Mouse (Mus musculus) small intestine, adult 2 months (tissue): ENCODE measurements around the gene Tifa. TPM values are rescaled to one million over a fixed set of nuclear protein-coding genes. Genes with fewer than 3 reads are reported as not detected.

Source experiments
- H3K27ac ChIP-seq: fragments of 200-500 bp; 2 replicates; pipeline ENCODE4 v1.5.1; 2012; ENCODE audit warnings: low read depth, low read length, control low read depth, inconsistent platforms; ENCODE audit not compliant: insufficient read depth
- H3K27me3 ChIP-seq: fragments of 200-500 bp; 2 replicates; pipeline ENCODE4 v1.6.1; 2012; ENCODE audit warnings: mild to moderate bottlenecking, moderate library complexity, low read length, inconsistent platforms; ENCODE audit not compliant: control insufficient read depth, insufficient read depth
- H3K36me3 ChIP-seq: fragments of 200-500 bp; 2 replicates; pipeline ENCODE4 v1.6.1; 2012; ENCODE audit warnings: mild to moderate bottlenecking, low read length, control low read depth, inconsistent platforms; ENCODE audit not compliant: control insufficient read depth, insufficient read depth
- H3K4me1 ChIP-seq: fragments of 200-500 bp; 2 replicates; pipeline ENCODE4 v1.6.1; 2012; ENCODE audit warnings: low read length, inconsistent platforms, mixed read lengths; ENCODE audit not compliant: control insufficient read depth, insufficient read depth, insufficient read length
- H3K4me3 ChIP-seq: fragments of 200-500 bp; 2 replicates; pipeline ENCODE4 v1.5.1; 2012; ENCODE audit warnings: low read depth, mild to moderate bottlenecking, control low read depth, inconsistent platforms, low read length, moderate library complexity
- CTCF ChIP-seq: fragments of 200-500 bp; IDR thresholded peaks from 2 replicates; pipeline ENCODE4 v1.5.1; 2012; ENCODE audit warnings: low read depth, mild to moderate bottlenecking, control low read depth, inconsistent platforms, low read length, moderate library complexity, mixed read lengths; ENCODE audit not compliant: insufficient replicate concordance, insufficient read length; ENCODE audit errors: extremely low read depth
- POLR2A ChIP-seq: fragments of 200-500 bp; IDR thresholded peaks from 2 replicates; pipeline ENCODE4 v1.6.1; 2012; ENCODE audit warnings: low read depth, mild to moderate bottlenecking, control low read depth, inconsistent platforms, low read length, moderate library complexity
- WGBS: fragments of 180-500 bp; shearing (Covaris S2); methylation state at CpG from one replicate; pipeline ENCODE4 v1.1.7; 2018; 5-methylcytosine and 5-hydroxymethylcytosine counted together
- polyA plus RNA-seq: library from polyadenylated mRNA; depleted of rRNA; stranded (reverse); fragments of >200 nt; gene quantifications from 2 replicates; pipeline ENCODE4 v1.2.3, GENCODE M21; 2012

The Tifa gene
- polyA plus RNA-seq, 1 experiment = 11.3 TPM

DNA sequence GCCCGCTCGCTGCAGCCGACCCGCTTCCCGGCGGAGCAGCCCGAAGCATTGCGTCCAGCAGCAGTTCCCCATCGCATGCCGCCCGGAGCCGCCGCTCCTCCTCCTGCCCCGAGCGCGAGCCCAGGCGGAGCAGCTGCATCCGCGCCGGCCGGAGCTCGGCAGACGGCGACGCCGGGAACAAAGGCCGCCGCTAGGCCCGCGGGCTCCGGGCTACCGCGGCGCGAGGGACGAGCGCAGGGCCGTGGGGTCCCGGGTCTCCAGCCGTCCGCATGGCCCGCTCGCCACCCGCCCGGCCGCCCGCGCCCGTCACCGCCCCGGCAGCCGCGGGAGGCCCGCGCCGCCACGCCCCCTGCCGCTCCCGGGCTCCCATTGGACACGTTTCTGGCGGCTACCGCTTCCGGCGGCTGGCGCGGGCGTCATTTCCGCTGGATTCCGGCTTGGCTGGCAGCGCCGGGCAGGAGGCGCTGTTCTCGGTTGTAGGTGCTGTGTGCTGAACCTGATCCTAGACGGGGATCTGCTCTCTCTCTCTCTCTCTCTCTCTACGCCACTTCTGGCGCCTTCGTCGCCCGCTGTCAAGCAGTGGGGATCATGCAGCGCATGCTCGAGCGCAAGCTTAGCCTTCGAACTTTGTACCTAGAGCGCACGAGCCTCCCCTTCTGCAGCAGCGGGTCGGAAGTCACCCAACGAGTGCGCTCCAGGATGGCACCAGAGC lies 47.7 kb downstream of the Tifa start, which contains the start of gene Ap1ar:
TSS of gene Ap1ar (minus strand) at position 370 of the 712 bp plus-strand sequence.
- Histone ChIP-seq H3K4me1 (peaks cover 17% of the 10 kb centered on the region; the same call in 1 of the 2 replicates), H3K36me3 (peaks cover 4% of the 10 kb centered on the region; the same call in 1 of the 2 replicates), H3K4me3 (peak within 1 kb of the TSS; percentile 88), H3K27me3 (no peaks in the 10 kb centered on the region), H3K27ac (peak within 1 kb of the TSS; percentile 91)
- under 1% methylated on average over 89 of the region's 89 CpGs for WGBS
- TF ChIP-seq POLR2A (peak; percentile 72), CTCF (peak; percentile 66)

DNA sequence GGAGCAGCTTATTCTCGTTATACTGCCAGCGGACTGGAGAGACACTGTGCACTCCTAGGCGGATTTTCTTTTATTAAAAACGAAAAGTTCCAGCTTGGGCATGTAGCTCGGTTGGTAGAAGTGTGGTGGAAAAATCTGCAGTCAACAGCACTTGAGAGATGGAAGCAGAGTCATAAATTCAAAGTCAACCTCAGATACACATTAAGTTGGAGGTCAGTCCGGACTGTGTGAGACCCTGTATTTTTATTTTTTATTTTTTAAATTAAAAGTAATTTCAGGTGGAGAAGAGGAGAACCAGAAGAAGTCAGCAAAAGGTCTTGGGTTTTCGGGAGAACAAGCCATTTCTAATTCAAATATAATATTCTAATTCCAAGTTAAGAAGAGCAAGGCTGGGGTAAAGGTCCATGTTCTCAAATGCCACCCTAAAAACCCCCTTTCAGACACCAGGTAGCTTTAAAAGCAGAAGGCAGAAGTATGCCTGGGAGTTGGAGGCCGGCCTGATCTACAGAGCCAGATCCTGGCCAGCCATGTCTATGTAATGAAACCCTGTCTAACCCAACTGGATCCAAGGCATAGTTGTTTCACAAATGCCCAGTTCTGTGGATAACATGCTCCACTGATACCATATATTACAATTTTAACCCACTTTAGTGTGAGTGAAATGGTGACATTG lies 48.5 kb downstream of the Tifa start:
- WGBS = 16% methylated on average over 8 of the region's 8 CpGs
- no peaks in the 10 kb centered on the region for H3K27me3 ChIP-seq
- H3K4me3 ChIP-seq = peak overlapping the region; percentile 88; the same call in 1 of the 2 replicates
- H3K36me3 ChIP-seq = 0 out of 2 replicates have a peak, but pooled peaks cover 2% of the 10 kb centered on the region
- no peak for TF ChIP-seq CTCF
- TF ChIP-seq POLR2A = no peak
- peaks cover 11% of the 10 kb centered on the region; the same call in 1 of the 2 replicates for H3K4me1 ChIP-seq
- H3K27ac ChIP-seq = peak overlapping the region; percentile 91

DNA sequence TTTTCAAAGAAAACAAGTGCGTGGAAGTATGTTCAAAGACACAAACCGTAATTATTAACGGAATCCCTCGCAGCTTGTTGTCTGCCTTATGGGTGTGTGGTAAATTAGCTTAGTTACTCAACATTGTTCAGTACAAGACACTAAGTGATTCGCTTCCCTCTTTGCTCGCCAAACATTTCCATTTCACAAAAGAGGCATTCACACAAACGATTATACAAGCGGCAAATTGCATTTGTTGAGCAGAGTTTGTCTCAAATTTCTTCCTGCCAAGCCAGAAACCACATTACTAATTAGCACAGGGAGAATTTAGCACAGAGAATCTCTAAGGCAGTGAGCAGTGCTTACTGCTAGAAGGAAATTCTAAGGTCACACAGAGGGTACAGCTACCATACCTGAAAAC lies 52.3 kb downstream of the Tifa start:
- H3K4me1 ChIP-seq = peaks cover 6% of the 10 kb centered on the region; the same call in 1 of the 2 replicates
- WGBS = 91% methylated on average over 8 of the region's 8 CpGs
- no peak for TF ChIP-seq POLR2A
- no peak for TF ChIP-seq CTCF
- H3K27me3 ChIP-seq = no peaks in the 10 kb centered on the region
- no peak overlapping the region for H3K4me3 ChIP-seq
- no peaks in the 10 kb centered on the region for H3K36me3 ChIP-seq
- H3K27ac ChIP-seq = no peak overlapping the region

DNA sequence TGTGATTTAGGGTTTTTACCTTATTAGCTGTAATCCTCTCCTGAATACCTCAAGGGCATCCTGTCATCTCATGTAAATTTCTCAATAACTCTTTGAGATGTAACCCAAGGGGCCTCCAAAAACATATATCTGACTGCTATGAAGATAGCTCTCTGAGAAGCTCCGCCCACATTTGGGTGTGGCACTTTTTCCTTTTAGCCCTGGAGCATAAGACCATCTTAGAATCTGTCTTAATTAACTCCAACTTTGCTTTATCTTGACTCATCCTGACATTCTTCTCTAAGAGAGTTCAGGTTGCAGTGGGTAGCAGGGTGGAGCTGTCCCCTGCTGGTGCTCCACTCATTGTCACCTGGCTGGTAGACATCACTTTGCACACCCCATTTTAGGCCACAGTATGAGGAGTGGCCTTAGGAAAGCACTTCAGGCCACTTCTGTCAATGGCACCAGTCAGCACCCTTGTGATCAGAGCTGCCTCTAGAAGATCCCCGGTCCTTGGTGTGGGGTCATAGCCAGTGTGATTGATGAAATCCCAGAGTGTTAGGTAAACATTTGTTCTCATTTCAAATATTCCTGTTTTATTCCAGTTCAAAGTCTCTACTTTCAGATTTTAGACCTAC lies 53.8 kb downstream of the Tifa start:
- 75% methylated on average over 2 of the region's 2 CpGs for WGBS
- H3K4me1 ChIP-seq = peaks cover 4% of the 10 kb centered on the region; the same call in 1 of the 2 replicates
- no peaks in the 10 kb centered on the region for H3K27me3 ChIP-seq
- no peaks in the 10 kb centered on the region for H3K36me3 ChIP-seq
- H3K27ac ChIP-seq = no peak overlapping the region
- no peak overlapping the region for H3K4me3 ChIP-seq
- TF ChIP-seq POLR2A (no peak), CTCF (no peak)

DNA sequence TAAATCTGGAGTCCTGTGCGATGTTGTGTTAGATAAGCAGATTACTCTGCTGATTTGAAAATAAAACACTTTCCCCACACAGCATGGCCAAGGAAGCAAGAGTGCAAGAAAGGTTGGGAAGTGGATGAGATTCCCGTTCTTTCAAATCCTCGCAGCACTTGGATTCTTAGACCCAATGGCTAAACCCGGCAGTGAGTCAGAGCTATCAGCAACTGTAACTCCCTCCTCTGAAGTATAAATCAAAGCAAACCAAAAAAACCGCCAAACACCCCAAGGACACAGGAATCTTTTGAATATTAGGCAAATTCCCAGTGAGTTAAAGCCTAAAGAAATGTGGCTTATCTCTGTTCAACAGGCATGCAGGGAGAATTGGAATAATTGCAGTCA lies 54.3 kb downstream of the Tifa start:
- no peak overlapping the region for H3K27ac ChIP-seq
- no peaks in the 10 kb centered on the region for H3K36me3 ChIP-seq
- no peak for TF ChIP-seq CTCF
- no peak for TF ChIP-seq POLR2A
- H3K4me1 ChIP-seq = peaks cover 4% of the 10 kb centered on the region; the same call in 1 of the 2 replicates
- H3K27me3 ChIP-seq = no peaks in the 10 kb centered on the region
- WGBS = 81% methylated on average over 5 of the region's 5 CpGs
- no peak overlapping the region for H3K4me3 ChIP-seq

DNA sequence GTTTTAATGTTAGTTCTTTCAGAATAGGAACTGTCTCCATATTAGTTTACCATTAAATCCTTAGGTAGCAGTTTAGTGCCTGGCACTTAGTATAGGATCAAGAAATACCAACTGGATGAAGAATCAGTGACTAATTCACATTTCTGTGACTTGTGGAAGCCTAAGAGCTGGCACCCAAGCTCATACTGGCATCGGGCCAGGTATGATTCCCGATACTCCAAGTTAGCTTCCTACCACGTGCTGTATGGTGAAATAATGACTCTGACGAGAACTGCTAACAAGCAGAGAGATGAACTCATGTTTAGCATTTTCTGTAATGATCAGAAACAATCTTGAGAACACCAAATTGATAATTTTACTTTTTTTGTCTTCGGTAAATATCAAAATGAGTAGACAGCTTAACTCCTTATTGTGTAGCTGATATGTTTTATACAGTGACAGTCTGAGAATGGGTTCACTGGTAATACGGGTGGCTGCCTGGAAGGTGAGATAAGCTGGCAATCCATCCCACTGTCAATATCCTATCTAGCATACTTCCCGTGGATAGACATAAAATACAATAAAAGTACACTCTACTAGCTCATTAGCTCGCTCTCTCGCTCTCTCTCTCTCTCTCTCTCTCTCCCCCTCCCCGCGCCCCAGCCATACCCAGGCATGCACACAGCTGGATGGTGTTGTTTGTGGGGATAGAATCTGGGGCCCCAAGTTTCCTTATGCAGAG lies 58.6 kb downstream of the Tifa start:
- H3K4me1 ChIP-seq = peaks cover 11% of the 10 kb centered on the region; the same call in 1 of the 2 replicates
- H3K27me3 ChIP-seq = no peaks in the 10 kb centered on the region
- WGBS = 48% methylated on average over 11 of the region's 11 CpGs
- TF ChIP-seq CTCF (no peak), POLR2A (no peak)
- no peaks in the 10 kb centered on the region for H3K36me3 ChIP-seq
- no peak overlapping the region for H3K27ac ChIP-seq
- H3K4me3 ChIP-seq = no peak overlapping the region
